In the genomic region with DNA sequence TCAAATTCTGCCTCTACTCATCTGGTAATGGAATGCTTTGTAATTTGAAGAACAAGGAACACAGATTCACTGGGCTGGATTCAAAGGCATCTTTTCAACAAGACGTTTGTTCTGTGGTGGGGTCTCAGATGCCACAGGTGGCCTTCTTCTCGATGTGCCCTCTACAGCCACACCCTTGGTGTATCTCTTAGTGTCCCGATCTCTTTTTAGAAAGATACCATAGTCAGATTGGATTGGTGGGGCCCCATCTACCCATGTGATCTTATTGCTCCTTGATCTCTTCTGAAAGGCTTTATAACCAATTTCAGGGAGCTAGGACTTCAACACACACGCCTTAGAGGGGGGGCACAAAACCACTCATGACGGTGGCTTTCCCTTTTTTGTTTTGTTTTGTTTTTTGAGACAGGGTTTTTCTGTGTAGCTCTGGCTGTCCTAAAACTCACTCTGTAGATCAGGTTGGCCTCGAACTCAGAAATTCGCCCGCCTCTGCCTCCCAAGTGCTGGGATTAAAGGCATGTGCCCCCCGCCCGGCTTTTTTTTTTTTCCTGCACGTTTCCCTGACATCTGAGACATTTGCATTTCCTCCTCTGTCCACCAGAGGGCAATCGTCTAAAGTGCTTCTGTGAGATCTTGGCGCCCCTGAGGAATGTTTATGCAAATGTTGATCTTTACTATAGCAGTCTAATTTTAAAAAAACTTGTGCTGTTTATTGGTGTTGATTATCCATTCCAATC, we compare ENCODE assay signal across 8 mouse cellular contexts. TPM values are rescaled to one million over a fixed set of nuclear protein-coding genes. Genes with fewer than 3 reads are reported as not detected.
A peak's percentile ranks its signal among the peaks of the same experiment; 100 is the strongest.
DNase-seq lines count a peak whose midpoint lies in the region; ATAC-seq lines count a peak whose summit lies in the region.

No protein-coding gene starts in this region.

- no peaks in the 10 kb centered on the region for H3K9me3 ChIP-seq in neural tube, embryonic 11.5 days (ENCODE audit: control insufficient read depth, low read length)
- no peaks in the 10 kb centered on the region for H3K9me3 ChIP-seq in liver, embryonic 12.5 days (replicated peaks)

- intact Hi-C loops in heart, postnatal 10 days (cut with DNase I): loop anchor here (5.0 kb wide), 2 partner anchors 92 to 147 kb away; no protein-coding TSS in a partner anchor

- no peak overlapping the region for H3K9ac ChIP-seq in neural tube, embryonic 11.5 days (ENCODE audit: low read length)
- peak overlapping the region; percentile 12; the same call in 1 of the 2 replicates for H3K9ac ChIP-seq in liver, embryonic 12.5 days

- H3K36me3 ChIP-seq in neural tube, embryonic 11.5 days (ENCODE audit: control insufficient read depth, insufficient read depth, low read length): no peaks in the 10 kb centered on the region
- no peaks in the 10 kb centered on the region for H3K36me3 ChIP-seq in liver, embryonic 12.5 days

- no peak for ATAC-seq in neural tube, embryonic 11.5 days (ENCODE audit: insufficient read depth, low FRiP score, low TSS enrichment)
- peak; percentile 59 for ATAC-seq in liver, embryonic 12.5 days

- no peak overlapping the region for H3K4me2 ChIP-seq in neural tube, embryonic 11.5 days (ENCODE audit: low read depth)
- peak overlapping the region; percentile 37 for H3K4me2 ChIP-seq in liver, embryonic 12.5 days

- H3K27me3 ChIP-seq in neural tube, embryonic 11.5 days (ENCODE audit: control insufficient read depth, insufficient read depth, low read length): no peaks in the 10 kb centered on the region
- H3K27me3 ChIP-seq in liver, embryonic 12.5 days (replicated peaks): no peaks in the 10 kb centered on the region

- no peak overlapping the region for H3K27ac ChIP-seq in neural tube, embryonic 11.5 days (ENCODE audit: low read depth, low read length)
- H3K27ac ChIP-seq in liver, embryonic 12.5 days: peak overlapping the region; percentile 1

- no peaks in the 10 kb centered on the region for H3K4me1 ChIP-seq in neural tube, embryonic 11.5 days (ENCODE audit: control insufficient read depth, insufficient read depth, low read length)
- peaks cover 29% of the 10 kb centered on the region for H3K4me1 ChIP-seq in liver, embryonic 12.5 days

- no peak overlapping the region for H3K4me3 ChIP-seq in neural tube, embryonic 11.5 days (ENCODE audit: low read depth, low read length)
- H3K4me3 ChIP-seq in liver, embryonic 12.5 days: 0 out of 2 replicates have a peak overlapping the region, but pooled peaks have one; percentile 0

- peak; percentile 71 to 73 for DNase-seq in cerebellum, adult 18-20 months
- DNase-seq in cerebellum, adult 9-11 months: no peak
- peak; percentile 56 for DNase-seq in neural tube, embryonic 11.5 days (ENCODE audit: low spot score)
- DNase-seq in neural tube, embryonic 10.5 days (ENCODE audit: extremely low spot score, low spot score): no peak
- DNase-seq in c-Kit-positive CD71-positive TER-119-negative erythroid progenitor cells, embryonic 14.5 days (ENCODE audit: low read depth): peak; percentile 52
- peak; percentile 45 to 71 for DNase-seq in heart, postnatal 10 days
- peak; percentile 64 for DNase-seq in right cerebral cortex, postnatal 4 days

- 49% methylated on average over 13 of the region's 13 CpGs for WGBS in neural tube, embryonic 11.5 days
- WGBS in liver, embryonic 12.5 days (ENCODE audit: insufficient replicate concordance): 25% methylated on average over 13 of the region's 13 CpGs

RNA-seq across cellular contexts. Expression of a gene that starts 54.6 kb away (rescaled TPM):
- polyA plus RNA-seq in neural tube, embryonic 11.5 days (2014; fragmentation: Nextera tagmentation; extraction: Ambion mirVana): 6.4 and 6.6 TPM in 2 replicates
- total RNA-seq in heart, postnatal 10 days (2021): under 1 TPM; 0.50 to 0.53 TPM
- 0.13 and 0.19 TPM in 2 replicates for polyA plus RNA-seq in liver, embryonic 12.5 days (2016; fragmentation: Nextera tagmentation; extraction: Ambion mirVana)

Comparison
In these comparisons a context has a peak if more than half of its experiments do, and no peak if none do; other contexts are left out.
1. DNase-seq: peak in cerebellum, adult 18-20 months (2 of 2), neural tube, embryonic 11.5 days (single experiment), c-Kit-positive CD71-positive TER-119-negative erythroid progenitor cells, embryonic 14.5 days (single experiment), heart, postnatal 10 days (2 of 2) and right cerebral cortex, postnatal 4 days (single experiment); none in cerebellum, adult 9-11 months (single experiment) and neural tube, embryonic 10.5 days (single experiment).